Mouse (Mus musculus) kidney, adult 2 months (tissue): ENCODE measurements around the gene Epas1.

Experiments used
- CTCF ChIP-seq: fragments of 200-500 bp; conservative IDR thresholded peaks from 2 replicates; pipeline ENCODE4 v1.5.1; 2011; ENCODE audit warnings: low read depth, mild to moderate bottlenecking, control low read depth, low read length, moderate library complexity, mixed read lengths; ENCODE audit not compliant: insufficient read depth, insufficient read length
- POLR2A ChIP-seq: fragments of 200-500 bp; IDR thresholded peaks from one replicate; pipeline ENCODE4 v1.6.1; 2011; ENCODE audit warnings: low read depth, low read length, control low read depth

- no peak for TF ChIP-seq CTCF
- no peak for TF ChIP-seq POLR2A
These were observed 47.0 kb downstream of the Epas1 start for GRCm38 (mm10) chr17:86800535-86800934.
